ENCODE assay signal across 17 mouse cellular contexts in genomic region chr1:127015894-127016245, GRCm38 (mm10).
DNase-seq lines count a peak whose midpoint lies in the region; ATAC-seq and TF ChIP-seq lines count a peak whose summit lies in the region.
"Had no signal": no experiment of that assay in that cellular context is flagged by ENCODE, and none has a peak within 500 bp of the region (broad histone marks: within the 10 kb centered on the region; RNA-seq: fewer than 3 reads in every experiment).

No protein-coding gene starts in this region.

- no peak for TF ChIP-seq CTCF in brain, embryonic 14.5 days (IDR thresholded peaks at IDR 0.05; ENCODE audit: borderline replicate concordance, extremely low read depth, insufficient read depth, insufficient read length)

- H3K9me3 ChIP-seq in forebrain, embryonic 16.5 days (ENCODE audit: control insufficient read depth, low read length): no peaks in the 10 kb centered on the region
- H3K9me3 ChIP-seq in midbrain, embryonic 15.5 days: no peaks in the 10 kb centered on the region
- H3K9me3 ChIP-seq in kidney, embryonic 15.5 days (replicated peaks): no peaks in the 10 kb centered on the region
- H3K9me3 ChIP-seq: embryonic facial prominence, embryonic 12.5 days; intestine, embryonic 15.5 days; limb, embryonic 12.5 days had no signal

- peak; percentile 53 for DNase-seq in heart, adult 11 months
- DNase-seq in heart, postnatal 10 days: no peak
- DNase-seq in brain, embryonic 14.5 days (ENCODE audit: low read depth): peak; percentile 71
- DNase-seq in c-Kit-positive CD71-positive TER-119-positive erythroid progenitor cells, embryonic 14.5 days (ENCODE audit: low spot score): no peak
- no peak for DNase-seq in adipocyte (ENCODE audit: low spot score)
- DNase-seq: cerebellum, postnatal 14 days; lung, postnatal 10 days; right cerebral cortex, postnatal 25 days had no signal

- no peak overlapping the region for H3K9ac ChIP-seq in forebrain, embryonic 16.5 days (replicated peaks; ENCODE audit: low read depth, low read length)
- H3K9ac ChIP-seq in midbrain, embryonic 15.5 days: no peak overlapping the region
- H3K9ac ChIP-seq in kidney, embryonic 15.5 days: no peak overlapping the region
- H3K9ac ChIP-seq: embryonic facial prominence, embryonic 12.5 days; intestine, embryonic 15.5 days; limb, embryonic 12.5 days had no signal

- ATAC-seq in forebrain, embryonic 16.5 days: no peak
- no peak for ATAC-seq in midbrain, embryonic 15.5 days (replicated peaks)
- ATAC-seq in kidney, embryonic 15.5 days (replicated peaks; ENCODE audit: low FRiP score): no peak
- ATAC-seq: intestine, embryonic 15.5 days had no signal

- no peak overlapping the region for H3K4me3 ChIP-seq in forebrain, embryonic 16.5 days (replicated peaks; ENCODE audit: low read length)
- H3K4me3 ChIP-seq in midbrain, embryonic 15.5 days: no peak overlapping the region
- no peak overlapping the region for H3K4me3 ChIP-seq in kidney, embryonic 15.5 days (replicated peaks)
- H3K4me3 ChIP-seq: embryonic facial prominence, embryonic 12.5 days; intestine, embryonic 15.5 days; layer of hippocampus, adult 2 months; limb, embryonic 12.5 days; megakaryocyte, embryonic 14.5 days had no signal

- 39% methylated on average over 4 of the region's 4 CpGs for WGBS in forebrain, embryonic 16.5 days
- WGBS in midbrain, embryonic 15.5 days: 58% methylated on average over 4 of the region's 4 CpGs
- WGBS in kidney, embryonic 15.5 days: 73% methylated on average over 4 of the region's 4 CpGs

- intact Hi-C loops in heart, postnatal 10 days (cut with DNase I): loop anchor here (10.0 kb wide), 1 partner anchor 189 kb away; the partner anchor contains the start of gene Mgat5

- H3K4me2 ChIP-seq in forebrain, embryonic 16.5 days (ENCODE audit: low read length): no peak overlapping the region
- no peak overlapping the region for H3K4me2 ChIP-seq in midbrain, embryonic 15.5 days
- no peak overlapping the region for H3K4me2 ChIP-seq in kidney, embryonic 15.5 days
- H3K4me2 ChIP-seq: embryonic facial prominence, embryonic 12.5 days; heart, embryonic 11.5 days; intestine, embryonic 15.5 days; limb, embryonic 12.5 days had no signal

- no peaks in the 10 kb centered on the region for H3K36me3 ChIP-seq in forebrain, embryonic 16.5 days (ENCODE audit: control insufficient read depth, insufficient read depth)
- no peaks in the 10 kb centered on the region for H3K36me3 ChIP-seq in midbrain, embryonic 15.5 days (replicated peaks)
- no peaks in the 10 kb centered on the region for H3K36me3 ChIP-seq in kidney, embryonic 15.5 days
- H3K36me3 ChIP-seq: embryonic facial prominence, embryonic 12.5 days; intestine, embryonic 15.5 days; limb, embryonic 12.5 days had no signal

- peaks cover 7% of the 10 kb centered on the region for H3K4me1 ChIP-seq in forebrain, embryonic 16.5 days (replicated peaks; ENCODE audit: control insufficient read depth, insufficient read depth, low read length)
- peaks cover 14% of the 10 kb centered on the region for H3K4me1 ChIP-seq in midbrain, embryonic 15.5 days
- 0 out of 2 replicates have a peak, but pooled peaks cover 7% of the 10 kb centered on the region for H3K4me1 ChIP-seq in kidney, embryonic 15.5 days
- H3K4me1 ChIP-seq: intestine, embryonic 15.5 days had no signal

- H3K27ac ChIP-seq in forebrain, embryonic 16.5 days (ENCODE audit: low read length): peak overlapping the region; percentile 45
- H3K27ac ChIP-seq in midbrain, embryonic 15.5 days: peak overlapping the region; percentile 61; the same call in 1 of the 2 replicates
- no peak overlapping the region for H3K27ac ChIP-seq in kidney, embryonic 15.5 days
- H3K27ac ChIP-seq: embryonic facial prominence, embryonic 12.5 days; intestine, embryonic 15.5 days; layer of hippocampus, adult 2 months; limb, embryonic 12.5 days had no signal

- no peaks in the 10 kb centered on the region for H3K27me3 ChIP-seq in forebrain, embryonic 16.5 days (replicated peaks; ENCODE audit: control insufficient read depth, insufficient read depth, low read length)
- H3K27me3 ChIP-seq in midbrain, embryonic 15.5 days (replicated peaks): no peaks in the 10 kb centered on the region
- H3K27me3 ChIP-seq in kidney, embryonic 15.5 days: no peaks in the 10 kb centered on the region
- H3K27me3 ChIP-seq: embryonic facial prominence, embryonic 12.5 days; intestine, embryonic 15.5 days; limb, embryonic 12.5 days had no signal

- TF ChIP-seq POLR2A in brain, embryonic 14.5 days (IDR thresholded peaks at IDR 0.05; ENCODE audit: borderline replicate concordance, extremely low read depth, insufficient read depth, insufficient read length, poor library complexity, severe bottlenecking): no peak

Comparison
In these comparisons a context has a peak if more than half of its experiments do, and no peak if none do; other contexts are left out.
1. DNase-seq: peak in heart, adult 11 months (single experiment) and brain, embryonic 14.5 days (single experiment); none in heart, postnatal 10 days (0 of 2), c-Kit-positive CD71-positive TER-119-positive erythroid progenitor cells, embryonic 14.5 days (single experiment) and adipocyte (single experiment).